Mouse (Mus musculus) hindbrain, embryonic 12.5 days (tissue): Measurements from ENCODE around the gene Suclg2. TPM values are rescaled to one million over a fixed set of nuclear protein-coding genes. Genes with fewer than 3 reads are reported as not detected.

ENCODE experiments used
- ATAC-seq: fragments of 200-750 bp; cut with Nextera tagmentation; 2 replicates; pipeline ENCODE4 v1.8.0; 2017; ENCODE audit warnings: moderate TSS enrichment; ENCODE audit not compliant: low FRiP score
- H3K27ac ChIP-seq: fragments of 300-500 bp; sonication (generic); 2 replicates; pipeline ENCODE4 v1.5.1; 2016; ENCODE audit warnings: mild to moderate bottlenecking
- H3K27me3 ChIP-seq: fragments of 300-500 bp; sonication (generic); 2 replicates; pipeline ENCODE4 v1.6.1; 2016; ENCODE audit warnings: mild to moderate bottlenecking
- H3K36me3 ChIP-seq: fragments of 300-500 bp; sonication (generic); 2 replicates; pipeline ENCODE4 v1.6.1; 2016; ENCODE audit warnings: mild to moderate bottlenecking
- H3K4me1 ChIP-seq: fragments of 300-500 bp; sonication (generic); 2 replicates; pipeline ENCODE4 v1.6.1; 2016
- H3K4me2 ChIP-seq: fragments of 300-500 bp; sonication (generic); replicated peaks from 2 replicates; pipeline ENCODE4 v1.6.1; 2016; ENCODE audit warnings: mild to moderate bottlenecking
- H3K4me3 ChIP-seq: fragments of 300-500 bp; sonication (generic); 2 replicates; pipeline ENCODE4 v1.5.1; 2016; ENCODE audit warnings: mild to moderate bottlenecking
- H3K9ac ChIP-seq: fragments of 300-500 bp; sonication (generic); 2 replicates; pipeline ENCODE4 v1.6.1; 2016; ENCODE audit warnings: mild to moderate bottlenecking, moderate library complexity
- H3K9me3 ChIP-seq: fragments of 300-500 bp; sonication (generic); replicated peaks from 2 replicates; pipeline ENCODE4 v1.6.1; 2016; ENCODE audit warnings: mild to moderate bottlenecking
- WGBS: fragments of 180-500 bp; shearing (Covaris S2); methylation state at CpG from one replicate; pipeline ENCODE4 v1.1.7; 2016; 5-methylcytosine and 5-hydroxymethylcytosine counted together
- polyA plus RNA-seq: library from polyadenylated mRNA; unstranded; fragments of >200 nt; fragmentation: Nextera tagmentation; extraction: Ambion mirVana; gene quantifications from 2 replicates; pipeline ENCODE4 v1.2.1, GENCODE M21; 2016

Gene Suclg2
- polyA plus RNA-seq, 1 experiment from 2014 or later = 32.5 TPM

GRCm38 (mm10) chr6:95518406-95518805 lies 200.2 kb downstream of the Suclg2 start:
- Histone ChIP-seq H3K4me3 (no peak overlapping the region), H3K27me3 (no peaks in the 10 kb centered on the region), H3K4me1 (0 out of 2 replicates have a peak, but pooled peaks cover 3% of the 10 kb centered on the region), H3K9me3 (no peaks in the 10 kb centered on the region), H3K9ac (no peak overlapping the region), H3K36me3 (no peaks in the 10 kb centered on the region), H3K27ac (no peak overlapping the region), H3K4me2 (no peak overlapping the region)
- 93% methylated on average over 2 of the region's 2 CpGs for WGBS
- no peak for ATAC-seq

DNA sequence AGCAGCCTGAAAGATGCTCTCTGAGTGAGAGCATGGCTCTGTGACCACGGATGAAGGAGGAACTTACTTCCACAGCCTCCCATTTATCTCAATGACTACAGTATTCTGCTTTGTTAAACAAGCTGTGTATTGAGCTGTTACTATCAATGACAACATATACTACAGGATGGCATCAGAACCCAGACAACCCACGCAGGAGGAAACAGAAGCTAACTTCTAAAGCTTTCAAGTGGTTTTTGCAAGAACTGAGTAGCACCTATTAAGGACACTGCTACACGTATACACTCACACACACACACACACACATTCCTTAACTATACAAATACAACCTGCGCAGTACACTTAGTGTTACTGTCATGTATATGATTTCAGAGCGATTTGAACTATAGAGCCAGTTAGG lies 202.9 kb downstream of the Suclg2 start:
- H3K4me2 ChIP-seq = no peak overlapping the region

DNA sequence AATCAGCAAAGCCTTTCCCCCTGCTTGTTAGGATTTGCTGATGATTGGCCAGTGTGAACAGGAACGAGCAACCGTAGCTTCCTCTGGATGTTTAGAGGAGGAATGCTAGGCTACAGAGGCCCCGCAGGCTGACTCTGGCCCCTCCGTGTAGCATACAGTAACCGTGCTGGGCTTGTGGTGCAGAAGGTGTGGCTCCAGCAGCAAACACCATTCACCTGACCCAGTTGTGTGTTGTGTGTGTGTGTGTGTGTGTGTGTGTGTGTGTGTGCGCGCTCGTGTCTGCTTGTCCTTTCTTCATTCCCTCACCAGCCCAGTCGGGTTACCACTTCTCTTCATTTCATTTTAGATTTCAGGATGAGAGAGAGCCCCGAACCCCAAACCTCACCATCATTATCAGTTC lies 203.9 kb downstream of the Suclg2 start:
- Histone ChIP-seq H3K27me3 (no peaks in the 10 kb centered on the region), H3K4me3 (no peak overlapping the region), H3K27ac (no peak overlapping the region), H3K4me2 (no peak overlapping the region), H3K9ac (no peak overlapping the region), H3K36me3 (no peaks in the 10 kb centered on the region), H3K4me1 (0 out of 2 replicates have a peak, but pooled peaks cover 3% of the 10 kb centered on the region), H3K9me3 (no peaks in the 10 kb centered on the region)
- no peak for ATAC-seq
- WGBS = 85% methylated on average over 10 of the region's 10 CpGs

More for the DNA sequence above, 202.9 kb downstream of the Suclg2 start:
- no peak for ATAC-seq
- Histone ChIP-seq H3K9ac (no peak overlapping the region), H3K4me1 (0 out of 2 replicates have a peak, but pooled peaks cover 3% of the 10 kb centered on the region), H3K27ac (no peak overlapping the region), H3K4me3 (no peak overlapping the region), H3K36me3 (no peaks in the 10 kb centered on the region), H3K27me3 (no peaks in the 10 kb centered on the region), H3K9me3 (no peaks in the 10 kb centered on the region)
- 81% methylated on average over 5 of the region's 5 CpGs for WGBS

DNA sequence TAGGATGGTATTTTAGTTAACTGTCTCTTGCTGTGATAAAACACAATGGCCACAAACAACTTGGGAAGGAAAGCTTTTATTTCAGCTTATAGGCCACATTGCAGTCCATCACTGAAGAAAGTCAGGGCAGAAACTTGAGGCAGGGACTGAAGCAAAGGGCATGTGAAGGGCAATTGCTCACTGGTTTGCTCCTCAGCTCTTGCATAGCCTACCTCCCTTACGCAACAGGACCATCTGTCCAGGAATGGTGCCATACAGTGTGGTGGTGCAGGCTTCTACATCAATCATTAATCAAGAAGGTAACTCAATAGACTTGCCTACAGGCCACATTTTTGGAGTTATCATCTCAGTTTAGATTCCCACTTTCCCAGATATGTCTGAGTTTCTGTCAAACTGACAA lies 206.9 kb downstream of the Suclg2 start:
- Histone ChIP-seq H3K9me3 (no peaks in the 10 kb centered on the region), H3K36me3 (no peaks in the 10 kb centered on the region), H3K27ac (no peak overlapping the region), H3K4me1 (0 out of 2 replicates have a peak, but pooled peaks cover 3% of the 10 kb centered on the region), H3K4me3 (no peak overlapping the region), H3K9ac (no peak overlapping the region), H3K27me3 (no peaks in the 10 kb centered on the region), H3K4me2 (no peak overlapping the region)
- no peak for ATAC-seq
- 91% methylated on average over 1 of the region's 1 CpGs for WGBS

DNA sequence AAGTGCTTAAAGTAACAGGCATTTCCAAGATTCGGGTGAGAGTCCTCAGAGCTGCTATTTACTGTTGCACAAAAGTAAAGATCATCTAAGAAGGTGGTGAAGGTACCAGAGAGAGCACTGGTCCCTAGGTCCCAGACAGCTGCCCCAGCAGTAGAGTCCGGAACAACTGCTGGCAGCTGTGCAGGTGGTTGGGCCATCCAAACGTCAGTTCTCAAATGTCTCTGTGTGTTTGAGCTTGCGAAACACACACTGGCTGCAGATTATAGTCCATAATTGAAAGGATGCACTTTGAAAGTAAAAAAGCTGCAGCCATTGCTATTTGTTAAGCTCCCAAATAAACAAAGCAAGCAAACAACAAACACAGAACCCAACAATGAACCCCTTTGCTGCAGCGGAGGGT lies 217.8 kb downstream of the Suclg2 start:
- Histone ChIP-seq H3K27ac (no peak overlapping the region), H3K27me3 (no peaks in the 10 kb centered on the region), H3K4me1 (peaks cover 7% of the 10 kb centered on the region; the same call in 1 of the 2 replicates), H3K9ac (no peak overlapping the region), H3K9me3 (no peaks in the 10 kb centered on the region), H3K4me3 (no peak overlapping the region), H3K4me2 (no peak overlapping the region), H3K36me3 (no peaks in the 10 kb centered on the region)
- no peak for ATAC-seq
- WGBS = 80% methylated on average over 5 of the region's 5 CpGs

- H3K4me1 ChIP-seq = peaks cover 7% of the 10 kb centered on the region; the same call in 1 of the 2 replicates
- ATAC-seq = no peak
- no peak overlapping the region for H3K27ac ChIP-seq
- no peaks in the 10 kb centered on the region for H3K27me3 ChIP-seq
- H3K4me2 ChIP-seq = no peak overlapping the region
- no peaks in the 10 kb centered on the region for H3K9me3 ChIP-seq
- no peak overlapping the region for H3K9ac ChIP-seq
- no peak overlapping the region for H3K4me3 ChIP-seq
- WGBS = 72% methylated on average over 5 of the region's 5 CpGs
- no peaks in the 10 kb centered on the region for H3K36me3 ChIP-seq
These were observed 219.0 kb downstream of the Suclg2 start for GRCm38 (mm10) chr6:95499639-95500038.

- Histone ChIP-seq H3K4me2 (no peak overlapping the region), H3K27me3 (no peaks in the 10 kb centered on the region), H3K9ac (no peak overlapping the region), H3K27ac (no peak overlapping the region), H3K4me1 (no peaks in the 10 kb centered on the region), H3K36me3 (no peaks in the 10 kb centered on the region), H3K4me3 (no peak overlapping the region), H3K9me3 (no peaks in the 10 kb centered on the region)
- ATAC-seq = no peak
- WGBS = 79% methylated on average over 8 of the region's 8 CpGs
These were observed 226.2 kb downstream of the Suclg2 start for GRCm38 (mm10) chr6:95492216-95492956.

- Histone ChIP-seq H3K4me2 (no peak overlapping the region), H3K27me3 (no peaks in the 10 kb centered on the region), H3K9me3 (no peaks in the 10 kb centered on the region), H3K36me3 (no peaks in the 10 kb centered on the region), H3K4me1 (no peaks in the 10 kb centered on the region), H3K27ac (no peak overlapping the region), H3K9ac (no peak overlapping the region), H3K4me3 (no peak overlapping the region)
- ATAC-seq = no peak
- WGBS = 92% methylated on average over 2 of the region's 2 CpGs
These were observed 227.6 kb downstream of the Suclg2 start for GRCm38 (mm10) chr6:95491043-95491442.

DNA sequence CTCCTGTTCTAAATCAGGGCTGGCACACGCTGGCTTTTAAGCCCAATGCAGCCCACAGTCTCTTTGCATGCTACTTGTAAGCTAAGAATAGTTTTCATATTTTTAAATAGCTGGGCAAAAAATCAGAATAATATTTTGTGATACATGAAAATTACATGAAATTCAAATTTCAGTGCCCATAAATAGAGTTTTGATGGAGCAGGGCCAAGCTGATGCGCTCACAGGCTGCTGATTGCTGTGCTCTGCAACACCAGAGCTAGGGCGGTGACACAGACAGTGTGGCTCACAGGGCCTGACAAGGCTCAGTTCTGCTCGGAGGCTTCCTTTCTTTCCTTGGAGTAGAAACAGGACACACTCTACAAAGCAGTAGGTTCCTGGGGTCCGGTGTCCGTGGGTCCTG lies 232.8 kb downstream of the Suclg2 start:
- Histone ChIP-seq H3K36me3 (no peaks in the 10 kb centered on the region), H3K4me2 (no peak overlapping the region), H3K27me3 (no peaks in the 10 kb centered on the region), H3K4me3 (no peak overlapping the region), H3K27ac (no peak overlapping the region), H3K9ac (no peak overlapping the region), H3K4me1 (peaks cover 8% of the 10 kb centered on the region), H3K9me3 (no peaks in the 10 kb centered on the region)
- WGBS = 94% methylated on average over 6 of the region's 6 CpGs
- ATAC-seq = no peak

DNA sequence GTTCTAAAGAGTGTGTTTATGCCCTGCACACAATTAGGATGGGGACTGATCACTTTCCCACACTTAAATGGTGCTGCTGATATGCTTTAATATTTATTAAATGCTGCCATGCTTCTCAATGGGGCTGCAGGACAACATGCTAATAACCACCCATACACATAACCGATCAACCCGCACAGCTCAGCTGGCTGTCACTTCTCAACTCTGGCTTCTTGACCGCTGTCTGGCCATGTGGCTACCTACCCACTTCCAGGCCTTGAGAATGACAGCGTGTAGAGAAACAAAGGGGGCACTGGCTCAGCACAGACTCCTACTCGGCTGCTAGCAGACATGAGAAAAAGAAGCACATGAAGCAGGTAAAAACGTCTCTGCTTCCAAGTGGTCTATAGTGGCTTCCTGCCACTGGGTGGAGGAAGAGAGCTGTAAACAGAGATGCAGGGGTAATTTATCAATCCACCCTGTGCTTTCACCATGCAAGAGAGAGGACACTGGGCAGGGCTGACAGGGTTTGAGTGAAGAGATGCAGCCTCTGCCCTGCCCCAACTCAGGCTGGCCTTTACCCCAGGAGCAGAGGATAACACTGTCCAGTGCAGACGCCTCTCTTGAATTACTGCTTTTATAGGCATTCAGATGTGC lies 234.3 kb downstream of the Suclg2 start:
- H3K9ac ChIP-seq = no peak overlapping the region
- H3K4me3 ChIP-seq = no peak overlapping the region
- H3K9me3 ChIP-seq = no peaks in the 10 kb centered on the region
- no peak overlapping the region for H3K4me2 ChIP-seq
- no peaks in the 10 kb centered on the region for H3K27me3 ChIP-seq
- H3K27ac ChIP-seq = no peak overlapping the region
- ATAC-seq = peak; percentile 75
- 56% methylated on average over 7 of the region's 7 CpGs for WGBS
- peaks cover 8% of the 10 kb centered on the region for H3K4me1 ChIP-seq
- H3K36me3 ChIP-seq = no peaks in the 10 kb centered on the region

- no peaks in the 10 kb centered on the region for H3K9me3 ChIP-seq
- no peak overlapping the region for H3K9ac ChIP-seq
- peaks cover 8% of the 10 kb centered on the region for H3K4me1 ChIP-seq
- no peak for ATAC-seq
- H3K27ac ChIP-seq = no peak overlapping the region
- no peak overlapping the region for H3K4me2 ChIP-seq
- WGBS = 93% methylated on average over 3 of the region's 4 CpGs
- no peaks in the 10 kb centered on the region for H3K36me3 ChIP-seq
- H3K4me3 ChIP-seq = no peak overlapping the region
- no peaks in the 10 kb centered on the region for H3K27me3 ChIP-seq
These were observed 234.9 kb downstream of the Suclg2 start for GRCm38 (mm10) chr6:95483686-95484085.

DNA sequence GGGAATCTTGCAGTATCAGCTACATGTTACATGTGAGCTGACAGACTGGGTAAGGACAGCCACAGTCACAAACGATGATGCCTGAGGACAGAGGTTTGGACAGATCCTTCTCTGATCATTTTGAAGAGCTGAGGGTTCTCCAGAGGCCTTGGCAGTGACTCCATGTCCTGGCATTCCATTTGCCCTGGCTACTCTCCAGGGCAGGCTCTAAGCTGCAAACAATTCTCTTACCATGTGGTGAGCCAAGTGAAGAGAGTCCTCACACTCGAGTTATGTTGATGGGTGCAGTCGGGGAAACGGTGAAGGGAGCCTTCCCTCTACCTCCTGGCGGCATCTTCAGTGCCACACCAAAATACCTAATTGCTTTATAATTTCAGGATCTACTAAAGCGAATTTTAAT lies 235.5 kb downstream of the Suclg2 start:
- Histone ChIP-seq H3K36me3 (no peaks in the 10 kb centered on the region), H3K9ac (no peak overlapping the region), H3K4me2 (no peak overlapping the region), H3K27ac (no peak overlapping the region), H3K4me3 (no peak overlapping the region), H3K9me3 (no peaks in the 10 kb centered on the region), H3K27me3 (no peaks in the 10 kb centered on the region), H3K4me1 (peaks cover 8% of the 10 kb centered on the region)
- ATAC-seq = no peak; the same call in 1 of the 2 replicates
- WGBS = 86% methylated on average over 6 of the region's 6 CpGs

- no peak overlapping the region for H3K4me2 ChIP-seq
- H3K27me3 ChIP-seq = no peaks in the 10 kb centered on the region
- no peak overlapping the region for H3K9ac ChIP-seq
- H3K4me1 ChIP-seq = peaks cover 8% of the 10 kb centered on the region
- no peak for ATAC-seq
- 99% methylated on average over 6 of the region's 6 CpGs for WGBS
- H3K9me3 ChIP-seq = no peaks in the 10 kb centered on the region
- no peaks in the 10 kb centered on the region for H3K36me3 ChIP-seq
- no peak overlapping the region for H3K4me3 ChIP-seq
- H3K27ac ChIP-seq = no peak overlapping the region
These were observed 238.8 kb downstream of the Suclg2 start for GRCm38 (mm10) chr6:95479801-95480200.
